Mouse (Mus musculus) heart, postnatal 25 days (tissue): ENCODE measurements at regions not wholly inside any gene's neighbourhood (a gene's known extent, or its start where the extent isn't known, plus 50 kb on each side); places are given as distances from the start of the nearest gene placed in this dataset.

ENCODE experiments used
- DNase-seq: peaks from one replicate; pipeline ENCODE4 v3.0.0; 2022; ENCODE audit warnings: low spot score
- intact Hi-C: fragments of 180-260 bp; cut with DNase I; formaldehyde crosslinking; loops from one replicate; pipeline ENCODE4 v1.15.1; 2025

- no peak for DNase-seq
- intact Hi-C loops, result no loop called here
These were observed 91.7 kb upstream of the Hs6st1 start for GRCm38 (mm10) chr1:35976528-35976927.

DNA sequence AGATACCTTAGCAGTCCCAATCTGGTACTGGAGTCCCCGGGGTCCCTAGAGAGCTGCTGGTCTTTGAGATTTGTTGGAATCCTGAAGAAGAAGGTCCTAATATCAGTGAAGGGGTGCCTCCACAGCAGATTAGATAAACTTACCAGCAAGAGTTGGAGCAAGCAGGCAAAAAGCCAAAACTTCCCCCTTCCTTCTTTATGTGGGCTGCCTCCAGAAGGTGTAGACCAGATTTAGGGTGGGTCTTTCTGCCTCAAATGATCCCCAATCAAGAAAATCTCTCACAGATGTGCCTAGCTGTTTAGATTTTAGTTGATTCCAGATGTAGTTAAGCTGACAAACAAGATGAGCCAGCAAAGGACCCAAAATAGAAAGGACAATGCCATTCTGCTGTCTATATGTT is 90.1 kb upstream of the Hs6st1 start:
- DNase-seq, result no peak
- intact Hi-C loops, result no loop called here

DNA sequence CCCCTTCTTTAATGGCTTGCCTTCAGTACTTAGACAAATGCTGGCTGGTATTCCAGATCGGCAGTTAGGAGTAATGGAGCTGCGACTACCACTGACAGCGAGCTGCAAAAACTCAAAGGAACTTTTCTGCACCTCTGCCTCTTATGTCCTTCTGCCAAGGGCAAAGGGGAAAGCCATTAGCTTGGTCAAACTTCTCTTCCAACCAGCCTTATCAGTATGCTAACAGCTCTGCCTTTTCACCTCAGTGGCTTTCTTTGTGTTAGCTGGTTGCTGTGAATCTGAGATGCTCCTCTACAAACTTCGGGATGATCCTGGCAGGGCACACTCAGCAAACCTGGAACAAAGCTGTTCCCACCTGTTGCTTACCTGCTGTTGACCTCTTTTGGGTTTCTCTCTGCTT is 89.4 kb upstream of the Hs6st1 start:
- no peak for DNase-seq
- intact Hi-C loops, result no loop called here

DNA sequence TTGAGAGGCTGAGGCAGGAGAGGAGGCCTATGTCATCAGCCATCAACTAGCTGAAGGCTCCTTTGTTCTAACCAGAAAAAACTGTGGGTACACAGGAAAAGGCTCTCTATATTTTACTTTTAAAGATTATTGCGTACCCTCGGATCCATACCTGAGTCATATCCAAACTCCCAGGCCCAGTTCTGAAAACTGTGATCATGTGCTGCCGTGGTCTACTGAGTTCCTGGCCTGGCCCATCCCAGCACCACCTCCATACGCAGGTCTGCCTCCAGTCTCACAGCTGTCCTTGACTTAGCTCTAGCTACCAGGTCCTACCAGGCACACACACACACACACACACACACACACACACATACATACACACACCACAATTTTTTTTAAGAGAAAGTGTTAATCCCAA is 87.0 kb upstream of the Hs6st1 start:
- intact Hi-C loops, result no loop called here
- no peak for DNase-seq

DNA sequence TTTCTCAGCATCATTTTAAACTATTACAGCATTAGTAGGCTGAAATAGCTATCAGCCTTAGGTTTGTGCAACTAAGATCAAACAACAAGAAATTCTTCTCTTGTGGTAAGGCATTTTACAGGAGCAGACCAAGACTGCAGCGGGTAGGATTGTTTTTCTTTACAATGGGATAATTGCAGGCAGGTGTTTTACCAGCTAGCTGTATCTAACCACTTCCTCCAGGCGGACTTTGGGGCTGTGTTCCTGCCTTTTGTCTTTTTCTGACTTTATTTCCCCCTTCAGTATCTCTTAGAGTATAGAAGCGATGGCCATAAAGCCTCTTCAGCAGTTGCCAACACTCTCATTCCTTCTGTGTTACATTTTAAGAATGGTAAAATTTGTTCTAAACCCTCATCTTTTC is 84.8 kb upstream of the Hs6st1 start:
- intact Hi-C loops, result no loop called here
- DNase-seq, result no peak

GRCm38 (mm10) chr1:35985318-35985717 is 82.9 kb upstream of the Hs6st1 start:
- intact Hi-C loops, result no loop called here
- DNase-seq, result no peak

- intact Hi-C loops, result no loop called here
- no peak for DNase-seq
These were observed 81.5 kb upstream of the Hs6st1 start for GRCm38 (mm10) chr1:35986666-35987065.

GRCm38 (mm10) chr1:35992227-35992909 is 75.8 kb upstream of the Hs6st1 start:
- intact Hi-C loops, result no loop called here
- no peak for DNase-seq

DNA sequence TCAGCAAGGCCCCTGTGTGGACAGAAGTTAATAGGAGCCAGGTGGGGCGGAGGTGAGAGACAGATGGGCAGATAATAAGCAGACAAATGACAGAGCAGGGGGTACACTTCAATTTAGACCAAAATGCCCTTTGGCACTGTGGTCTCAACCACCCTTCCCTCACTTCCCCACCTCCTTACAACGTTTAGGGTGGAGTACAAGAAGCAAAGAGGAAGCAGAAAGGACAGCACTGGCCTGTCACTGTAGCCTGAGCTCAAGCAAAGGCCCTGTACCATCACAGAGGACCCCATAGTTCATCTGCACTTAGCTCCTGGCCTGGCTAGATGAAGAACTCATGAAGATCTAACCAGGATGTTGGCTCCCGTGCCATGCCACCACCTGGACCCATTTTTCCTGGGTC is 75.3 kb upstream of the Hs6st1 start:
- intact Hi-C loops, result no loop called here
- no peak for DNase-seq

DNA sequence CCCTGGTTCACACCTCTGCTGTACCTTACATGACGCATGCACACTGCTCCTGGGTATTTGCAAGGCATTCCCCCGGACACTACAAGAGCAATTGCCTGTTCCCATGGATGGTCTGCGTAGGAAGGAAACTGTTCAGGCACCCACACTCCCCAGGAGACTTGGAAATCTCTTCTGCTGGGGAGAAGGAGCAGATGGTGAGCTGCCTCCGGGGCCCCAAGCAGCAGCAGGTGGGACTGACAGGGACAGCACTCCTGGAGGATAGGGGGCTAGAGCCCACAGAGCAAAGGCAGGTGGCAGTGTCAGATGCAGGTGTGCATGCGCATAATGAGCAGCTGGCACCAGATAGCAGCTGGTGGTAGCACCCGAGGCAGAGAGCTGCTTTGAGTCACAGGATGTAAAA is 72.5 kb upstream of the Hs6st1 start:
- intact Hi-C loops, result no loop called here
- DNase-seq, result no peak

DNA sequence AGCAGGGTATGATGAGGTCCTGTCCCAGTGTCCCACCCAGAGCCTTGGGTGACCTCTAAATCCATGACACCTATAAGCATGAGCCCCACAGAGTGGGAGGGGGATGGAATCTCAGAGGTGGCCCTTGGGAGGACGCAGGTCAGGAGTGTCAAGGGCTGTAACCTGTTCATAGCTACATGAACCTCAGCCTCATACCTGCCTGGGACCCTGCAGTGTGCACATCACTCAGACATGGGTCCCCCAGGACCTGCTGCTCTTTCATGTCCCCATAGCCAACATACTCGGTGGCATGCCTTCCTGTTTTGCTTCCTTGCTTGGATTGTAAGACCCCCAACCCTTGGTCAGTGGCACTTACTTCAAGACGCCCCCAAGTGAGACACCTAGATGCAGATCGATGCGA is 66.9 kb upstream of the Hs6st1 start:
- intact Hi-C loops, result no loop called here
- DNase-seq, result no peak

DNA sequence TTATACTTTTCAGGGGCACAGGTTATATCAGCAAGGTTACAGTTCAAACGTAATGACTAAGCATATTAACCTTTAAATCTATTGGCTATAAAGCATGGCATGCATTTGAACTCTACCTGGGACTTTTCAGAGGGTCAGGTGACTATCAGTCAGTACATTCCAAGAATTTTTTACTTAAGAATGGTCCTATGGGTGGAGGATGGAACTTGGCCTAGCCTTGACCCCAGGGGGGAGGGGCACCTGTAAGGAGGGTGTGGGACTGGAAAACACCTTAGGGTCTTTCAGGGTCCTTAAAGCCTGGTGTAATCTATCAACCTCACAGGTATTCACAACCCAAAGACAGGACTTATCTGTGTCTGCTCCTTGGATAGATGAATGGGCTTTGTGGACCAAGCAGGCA is 66.4 kb upstream of the Hs6st1 start:
- intact Hi-C loops, result no loop called here
- no peak for DNase-seq

DNA sequence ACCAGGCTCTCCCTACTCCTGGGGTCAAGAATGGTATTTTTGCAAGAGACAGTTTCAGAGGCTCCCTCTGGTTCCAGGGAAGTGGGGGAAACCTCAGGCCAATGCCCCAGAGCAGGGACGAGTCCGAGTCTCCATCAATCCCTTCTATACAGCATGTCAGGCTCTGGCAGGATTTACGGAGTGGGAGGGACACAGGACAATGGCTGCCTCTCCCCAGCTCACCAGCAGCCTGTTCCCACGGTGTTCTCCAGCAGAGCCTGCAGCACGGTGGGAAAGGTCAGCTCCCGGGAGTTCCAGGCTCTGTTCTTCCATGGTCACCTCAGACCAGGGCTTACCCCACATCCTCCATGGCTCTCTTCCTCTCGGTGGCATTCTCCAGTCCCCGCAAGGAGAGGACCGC is 64.6 kb upstream of the Hs6st1 start:
- DNase-seq, result no peak
- intact Hi-C loops, result no loop called here

- intact Hi-C loops, result no loop called here
These were observed 59.6 kb upstream of the Hs6st1 start for GRCm38 (mm10) chr1:36008598-36008997.

DNA sequence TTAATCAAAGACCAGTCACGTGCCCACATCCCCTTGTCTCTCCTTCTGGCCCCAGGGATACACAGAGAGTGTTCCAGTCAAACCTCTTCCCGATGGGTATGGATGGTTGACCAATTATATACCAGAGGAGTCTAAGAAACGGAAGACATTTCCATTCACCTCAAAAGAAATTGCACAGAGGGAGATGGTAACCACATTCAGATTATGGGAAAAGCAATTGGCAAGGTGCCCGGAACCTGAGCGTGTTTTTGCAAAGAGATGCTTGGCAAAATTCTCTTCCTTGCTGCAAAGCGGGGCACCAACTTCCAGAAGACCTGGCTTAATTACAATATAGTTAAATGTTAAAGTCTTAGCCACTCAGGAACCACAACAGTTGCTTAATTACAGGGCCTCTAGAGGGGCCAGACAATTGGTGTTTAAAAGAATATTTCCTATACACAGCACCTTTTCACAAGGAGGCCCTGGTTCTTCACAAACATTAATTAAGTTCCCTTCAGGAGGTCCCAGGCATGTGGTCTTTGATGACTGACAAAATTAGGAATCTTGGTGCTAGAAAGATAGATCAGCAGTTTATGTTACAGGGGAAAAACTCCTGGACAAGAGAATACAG is 59.1 kb upstream of the Hs6st1 start:
- no peak for DNase-seq
- intact Hi-C loops, result no loop called here

More at GRCm38 (mm10) chr1:36008598-36008997, 59.6 kb upstream of the Hs6st1 start:
- no peak for DNase-seq

- no peak for DNase-seq
- intact Hi-C loops, result no loop called here
These were observed 58.0 kb upstream of the Hs6st1 start for GRCm38 (mm10) chr1:36010151-36010550.

DNA sequence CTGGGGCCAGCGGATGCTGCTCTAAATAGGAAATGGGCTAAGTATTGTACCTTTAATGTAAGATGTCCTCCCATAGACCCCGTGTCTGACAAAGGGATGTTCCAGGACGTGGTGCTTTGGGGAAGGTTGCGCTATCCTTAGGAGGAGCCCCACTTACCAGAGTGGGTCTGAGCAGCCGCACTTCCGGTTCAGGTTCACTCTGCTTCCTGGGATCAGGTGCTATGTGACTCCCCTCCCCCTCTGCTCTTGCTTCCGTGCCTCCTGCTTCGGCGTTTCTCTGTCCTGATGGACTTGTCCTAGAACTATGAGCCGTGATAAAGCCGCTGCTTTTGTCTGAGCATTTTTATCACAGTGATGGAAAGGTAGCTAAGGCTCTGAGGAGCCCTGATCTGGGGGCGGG is 57.4 kb upstream of the Hs6st1 start:
- intact Hi-C loops, result no loop called here
- no peak for DNase-seq

DNA sequence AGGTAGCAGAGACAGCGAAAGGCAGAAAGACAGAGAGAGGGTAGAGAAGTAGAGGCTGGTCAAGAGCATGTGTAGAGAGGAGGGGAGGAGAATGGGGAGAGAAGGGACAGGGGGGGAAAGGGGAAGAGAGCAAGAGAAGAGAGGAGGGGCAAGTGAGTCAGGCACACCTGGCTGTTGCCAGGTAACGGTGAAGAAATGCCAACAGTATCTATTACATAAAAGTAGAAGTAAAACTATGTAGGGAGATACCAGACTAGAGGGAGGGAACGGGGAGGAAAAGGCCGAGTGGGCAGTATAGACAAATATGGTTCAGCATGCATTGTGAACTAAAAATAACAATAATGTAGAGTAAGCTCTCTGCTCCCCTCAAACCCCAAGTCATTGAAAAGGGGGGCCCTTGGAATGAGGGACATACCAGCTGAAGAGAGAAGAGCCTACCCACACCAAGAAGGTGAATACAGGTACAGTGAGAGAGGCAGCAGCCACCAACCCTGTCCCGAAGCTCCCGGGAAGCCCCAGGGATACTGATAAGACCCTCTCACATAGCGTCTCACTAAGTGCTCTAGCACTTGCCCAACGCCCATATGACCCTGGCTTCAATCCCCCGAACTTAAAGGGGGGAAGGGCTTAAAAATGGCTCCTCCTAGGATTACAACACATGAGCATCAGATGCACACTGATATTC is 56.0 kb upstream of the Hs6st1 start:
- DNase-seq, result no peak
- intact Hi-C loops, result no loop called here

GRCm38 (mm10) chr1:36013823-36014341 is 54.3 kb upstream of the Hs6st1 start:
- DNase-seq, result no peak
- intact Hi-C loops, result no loop called here

GRCm38 (mm10) chr1:36014372-36014771 is 53.8 kb upstream of the Hs6st1 start:
- intact Hi-C loops, result no loop called here
- no peak for DNase-seq

DNA sequence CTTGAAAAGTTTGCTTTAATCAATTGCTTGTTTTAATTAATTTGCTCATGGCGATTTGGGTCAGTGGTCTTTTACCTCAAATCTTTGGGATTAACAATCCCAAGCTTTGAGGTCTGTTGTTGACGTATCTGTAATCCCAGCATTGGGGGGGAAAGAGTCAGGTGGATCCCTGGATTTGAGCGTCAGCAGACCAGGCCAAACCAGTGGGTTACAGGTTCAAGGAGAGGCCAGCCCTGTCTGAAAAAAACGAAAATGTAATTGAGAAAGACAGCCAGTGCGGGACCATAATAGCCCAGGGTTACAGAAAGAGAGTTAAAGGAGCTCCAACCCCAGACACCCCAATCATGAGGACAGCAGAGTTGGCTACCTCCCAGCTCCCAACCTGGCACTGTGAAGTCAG is 53.0 kb upstream of the Hs6st1 start:
- DNase-seq, result no peak
- intact Hi-C loops, result no loop called here
